Mouse (Mus musculus) limb, embryonic 14.5 days (tissue): ENCODE results near the gene Slc26a11. TPM values are rescaled to one million over a fixed set of nuclear protein-coding genes. Genes with fewer than 3 reads are reported as not detected.
A peak's percentile ranks its signal among the peaks of the same experiment; 100 is the strongest.
"Not testable (repeated sequence)": the region's sequence is repeated elsewhere in the genome, so short reads cannot be mapped to it uniquely, and the experiment has no call there.

Experiments
- ATAC-seq: fragments of 200-750 bp; cut with Nextera tagmentation; 2 replicates; pipeline ENCODE4 v1.8.0; 2017; ENCODE audit warnings: low read depth, moderate number of reproducible peaks, moderate TSS enrichment; ENCODE audit not compliant: low FRiP score
- DNase-seq: peaks from one replicate; pipeline ENCODE4 v3.0.0-alpha.2; 2015; ENCODE audit warnings: low spot score
- H3K27ac ChIP-seq: fragments of 300-500 bp; sonication (generic); replicated peaks from 2 replicates; pipeline ENCODE4 v1.5.1; 2014; ENCODE audit warnings: low read depth, mild to moderate bottlenecking, low read length, moderate library complexity, mixed read lengths
- H3K27me3 ChIP-seq: fragments of 300-500 bp; sonication (generic); 2 replicates; pipeline ENCODE4 v1.6.1; 2014; ENCODE audit warnings: low read length, mixed read lengths; ENCODE audit not compliant: control insufficient read depth, insufficient read depth
- H3K36me3 ChIP-seq: fragments of 300-500 bp; sonication (generic); 2 replicates; pipeline ENCODE4 v1.6.1; 2014; ENCODE audit warnings: mild to moderate bottlenecking, low read length, moderate library complexity, mixed read lengths; ENCODE audit not compliant: control insufficient read depth, insufficient read depth
- H3K4me1 ChIP-seq: fragments of 300-500 bp; sonication (generic); 2 replicates; pipeline ENCODE4 v1.6.1; 2014; ENCODE audit warnings: antibody characterized with exemption, low read length, mixed read lengths; ENCODE audit not compliant: control insufficient read depth, insufficient read depth
- H3K4me2 ChIP-seq: fragments of 300-500 bp; sonication (generic); replicated peaks from 2 replicates; pipeline ENCODE4 v1.6.1; 2014; ENCODE audit warnings: low read depth, mild to moderate bottlenecking, low read length, moderate library complexity; ENCODE audit not compliant: severe bottlenecking
- H3K4me3 ChIP-seq: fragments of 300-500 bp; sonication (generic); replicated peaks from 2 replicates; pipeline ENCODE4 v1.5.1; 2014; ENCODE audit warnings: low read length
- H3K9ac ChIP-seq: fragments of 300-500 bp; sonication (generic); 2 replicates; pipeline ENCODE4 v1.6.1; 2014; ENCODE audit warnings: mild to moderate bottlenecking, low read depth, low read length, moderate library complexity; ENCODE audit not compliant: severe bottlenecking
- H3K9me3 ChIP-seq: fragments of 300-500 bp; sonication (generic); 2 replicates; pipeline ENCODE4 v1.6.1; 2016; ENCODE audit warnings: low read length; ENCODE audit not compliant: control insufficient read depth
- POLR2A ChIP-seq: fragments of 200-500 bp; IDR thresholded peaks from 2 replicates; pipeline ENCODE4 v1.8.0; 2012; ENCODE audit warnings: inconsistent platforms, mild to moderate bottlenecking, moderate library complexity, borderline replicate concordance; ENCODE audit not compliant: insufficient read depth, insufficient read length; ENCODE audit errors: extremely low read depth
- WGBS: fragments of 180-500 bp; shearing (Covaris S2); extraction: QIAGEN DNeasy Blood & Tissue Kit; methylation state at CpG from one replicate; pipeline ENCODE4 v1.1.7; 2014; 5-methylcytosine and 5-hydroxymethylcytosine counted together
- polyA plus RNA-seq, 2 experiments: library from polyadenylated mRNA; depleted of rRNA in 1 of 2; stranded (reverse) in 1 of 2; unstranded in 1 of 2; fragments of >200 nt; fragmentation: Nextera tagmentation in 1 of 2; extraction: Ambion mirVana in 1 of 2; gene quantifications; 2 replicates each; pipeline versions ENCODE4 v1.2.1 to v1.2.3; 2012 to 2014

Slc26a11 gene
- polyA plus RNA-seq, 2 experiments: 10.7 to 28.5 TPM

DNA sequence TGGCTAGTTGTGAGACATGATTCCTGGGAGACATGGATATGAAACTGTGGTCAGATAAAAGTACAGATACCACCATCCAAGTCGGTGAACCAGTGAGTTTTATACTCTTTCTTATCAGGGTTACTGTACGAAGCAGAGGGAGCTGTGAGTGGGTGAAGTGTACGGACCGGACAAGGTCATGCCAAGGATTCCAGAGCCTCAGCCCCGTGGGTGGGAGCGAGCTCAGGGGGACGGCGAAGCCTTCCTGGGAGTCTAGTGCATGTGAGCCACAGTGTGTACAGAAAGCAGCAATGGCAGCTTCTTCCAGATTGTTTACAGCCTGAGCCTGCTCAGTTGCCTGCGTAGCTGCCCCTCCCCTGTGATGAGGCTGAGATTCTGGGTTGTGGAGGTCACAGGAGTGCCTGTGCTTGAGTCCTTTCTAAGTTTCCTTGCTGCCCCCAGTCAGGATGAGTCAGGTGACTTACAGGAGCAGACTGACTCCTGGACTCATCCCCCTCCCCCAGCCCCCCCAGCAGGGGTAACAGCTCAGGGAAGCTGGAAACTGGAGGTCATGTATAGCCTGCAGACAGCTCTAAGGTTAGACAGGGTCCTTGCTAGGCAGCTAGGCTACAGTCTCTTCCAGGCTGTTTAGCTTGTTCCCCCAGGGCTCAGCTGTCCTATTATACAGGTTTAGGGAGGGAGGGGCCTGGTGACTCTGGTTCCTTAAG is 26.4 kb downstream of the Slc26a11 start:
- H3K36me3 ChIP-seq: peaks cover 19% of the 10 kb centered on the region
- H3K27ac ChIP-seq: no peak overlapping the region
- H3K4me3 ChIP-seq: no peak overlapping the region
- no peak overlapping the region for H3K9ac ChIP-seq
- no peaks in the 10 kb centered on the region for H3K9me3 ChIP-seq
- no peak for ATAC-seq
- H3K27me3 ChIP-seq: no peaks in the 10 kb centered on the region
- no peak for TF ChIP-seq POLR2A
- 77% methylated on average over 9 of the region's 9 CpGs for WGBS
- H3K4me1 ChIP-seq: no peaks in the 10 kb centered on the region
- H3K4me2 ChIP-seq: no peak overlapping the region
- DNase-seq: no peak

- TF ChIP-seq POLR2A: no peak
- Histone ChIP-seq H3K4me1 (no peaks in the 10 kb centered on the region), H3K4me2 (no peak overlapping the region), H3K9ac (no peak overlapping the region), H3K36me3 (peaks cover 19% of the 10 kb centered on the region), H3K4me3 (no peak overlapping the region), H3K9me3 (no peaks in the 10 kb centered on the region), H3K27ac (no peak overlapping the region), H3K27me3 (no peaks in the 10 kb centered on the region)
- ATAC-seq (no peak), DNase-seq (no peak)
- WGBS: 78% methylated on average over 6 of the region's 6 CpGs
Measured at GRCm38 (mm10) chr11:119382338-119382850, 27.0 kb downstream of the Slc26a11 start.

DNA sequence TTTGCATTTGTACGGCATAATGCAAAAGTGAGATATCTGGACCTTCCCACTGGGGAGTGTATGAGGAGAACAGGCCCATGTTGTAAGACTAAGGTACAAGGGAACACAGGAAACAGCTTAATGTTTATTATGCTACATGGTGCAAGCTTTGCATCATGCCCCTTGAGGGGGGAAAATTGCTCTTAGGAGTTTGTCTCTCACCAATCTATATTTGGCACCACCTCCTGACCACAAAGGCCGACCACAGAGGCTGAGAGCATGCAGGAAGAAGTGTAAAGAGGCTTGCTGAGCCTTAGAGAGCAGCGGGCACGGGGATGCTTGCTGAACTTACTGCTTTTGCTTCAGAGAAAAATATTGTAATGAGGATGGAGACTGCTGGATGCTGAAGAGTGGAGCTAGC is 29.5 kb downstream of the Slc26a11 start:
- Histone ChIP-seq H3K4me2 (no peak overlapping the region), H3K9ac (no peak overlapping the region), H3K27me3 (no peaks in the 10 kb centered on the region), H3K4me3 (no peak overlapping the region), H3K27ac (no peak overlapping the region), H3K36me3 (peaks cover 6% of the 10 kb centered on the region), H3K4me1 (0 out of 2 replicates have a peak, but pooled peaks cover 5% of the 10 kb centered on the region), H3K9me3 (no peaks in the 10 kb centered on the region)
- ATAC-seq (no peak), DNase-seq (no peak)
- no peak for TF ChIP-seq POLR2A
- WGBS: 79% methylated on average over 4 of the region's 4 CpGs

- Histone ChIP-seq H3K4me2 (no peak overlapping the region), H3K9me3 (no peaks in the 10 kb centered on the region)
- no peak for TF ChIP-seq POLR2A
Measured at GRCm38 (mm10) chr11:119386306-119386705, 30.9 kb downstream of the Slc26a11 start.

GRCm38 (mm10) chr11:119387273-119387672 is 31.9 kb downstream of the Slc26a11 start:
- WGBS: 5% methylated on average over 3 of the region's 3 CpGs
- H3K27me3 ChIP-seq, DNase-seq, H3K4me1 ChIP-seq, H3K9ac ChIP-seq, H3K36me3 ChIP-seq, H3K9me3 ChIP-seq, H3K4me2 ChIP-seq, H3K4me3 ChIP-seq, ATAC-seq, H3K27ac ChIP-seq: not testable (repeated sequence)

More at GRCm38 (mm10) chr11:119386306-119386705, 30.9 kb downstream of the Slc26a11 start:
- ATAC-seq (no peak), DNase-seq (no peak)
- Histone ChIP-seq H3K4me3 (no peak overlapping the region), H3K4me1 (peaks cover 6% of the 10 kb centered on the region; the same call in 1 of the 2 replicates), H3K9ac (no peak overlapping the region), H3K36me3 (no peaks in the 10 kb centered on the region), H3K27ac (no peak overlapping the region), H3K27me3 (no peaks in the 10 kb centered on the region; the same call in 1 of the 2 replicates)
- WGBS: 96% methylated on average over 5 of the region's 5 CpGs

GRCm38 (mm10) chr11:119389851-119390270 is 34.5 kb downstream of the Slc26a11 start:
- H3K36me3 ChIP-seq: no peaks in the 10 kb centered on the region
- peak overlapping the region; percentile 69 for H3K9ac ChIP-seq
- DNase-seq: peak; percentile 67
- peak overlapping the region; percentile 58 for H3K27ac ChIP-seq
- H3K27me3 ChIP-seq: peaks cover 10% of the 10 kb centered on the region; the same call in 1 of the 2 replicates
- H3K4me2 ChIP-seq: peak overlapping the region; percentile 98
- no peaks in the 10 kb centered on the region for H3K9me3 ChIP-seq
- WGBS: 2% methylated on average over 32 of the region's 35 CpGs
- H3K4me1 ChIP-seq: peaks cover 19% of the 10 kb centered on the region
- ATAC-seq: peak; percentile 51; the same call in 1 of the 2 replicates
- no peak for TF ChIP-seq POLR2A
- H3K4me3 ChIP-seq: peak overlapping the region; percentile 62
